Mouse (Mus musculus): Measurements from ENCODE around the gene Gimap9.
"Not testable (repeated sequence)": the region's sequence is repeated elsewhere in the genome, so short reads cannot be mapped to it uniquely, and the experiment has no call there.

Gimap9 gene

DNA sequence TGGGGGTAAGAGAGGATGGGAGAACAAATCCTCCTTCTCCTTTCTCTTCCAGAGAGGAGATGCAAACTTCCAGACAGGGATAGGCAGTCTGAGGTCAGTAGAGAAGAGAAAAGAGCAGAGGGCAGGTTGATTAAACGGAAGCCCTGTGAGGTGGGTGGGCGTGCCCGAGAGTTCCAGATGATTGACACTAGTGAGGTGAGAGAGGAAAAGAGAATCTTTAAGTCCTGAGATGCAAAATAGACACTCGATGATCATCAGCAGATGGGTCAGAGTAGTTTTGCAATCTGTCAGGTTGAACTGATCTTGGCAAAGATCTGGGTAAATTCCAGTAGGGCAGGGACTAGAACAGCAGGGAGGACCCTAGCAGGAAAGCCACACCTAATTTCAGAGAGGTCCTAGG is 11.2 kb upstream of the Gimap9 start:
- DNase-seq (ENCODE audit: low read depth, low spot score): no peak

DNA sequence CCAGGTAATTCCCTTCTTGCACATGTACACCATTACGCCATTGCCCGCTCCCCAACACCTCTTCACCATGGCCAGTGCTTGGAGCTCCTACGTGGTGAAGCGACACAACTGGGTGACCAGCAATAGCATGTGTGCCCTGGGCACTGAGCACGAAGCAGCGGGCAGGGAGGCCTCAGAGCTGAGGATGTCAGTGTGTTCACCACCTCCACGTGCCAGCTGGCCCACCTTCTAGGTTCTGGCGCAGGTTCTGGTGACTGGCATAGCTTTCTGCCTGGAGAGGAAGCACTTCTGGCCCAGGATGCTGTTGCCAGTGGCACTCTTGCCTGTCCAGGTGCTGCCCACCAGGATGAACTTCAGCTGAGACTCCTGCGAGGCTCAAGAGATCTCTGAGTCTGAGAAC is 10.5 kb upstream of the Gimap9 start:
- no peak for DNase-seq (ENCODE audit: low read depth, low spot score)

DNA sequence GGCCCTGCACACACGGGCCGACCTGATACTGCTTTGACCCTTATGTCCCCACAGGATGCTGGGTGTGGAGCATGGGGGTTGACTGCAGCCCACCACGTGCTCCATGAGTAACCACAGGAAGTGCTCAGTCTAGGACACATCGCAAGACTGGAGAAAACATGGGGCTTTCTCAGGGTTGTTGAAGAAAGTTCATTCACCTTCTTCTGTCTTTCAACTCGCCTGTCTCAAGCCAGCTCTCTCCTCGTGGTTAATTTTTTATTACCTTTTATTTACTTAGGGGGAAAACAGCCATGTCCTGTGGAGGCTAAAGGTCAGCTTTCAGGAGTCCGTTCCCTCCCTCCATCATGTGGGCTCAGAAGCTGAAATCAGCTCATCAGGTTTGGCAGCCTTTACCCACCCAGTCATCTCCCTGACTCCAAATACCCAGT is 9.8 kb upstream of the Gimap9 start:
- DNase-seq (ENCODE audit: low read depth, low spot score): no peak

DNA sequence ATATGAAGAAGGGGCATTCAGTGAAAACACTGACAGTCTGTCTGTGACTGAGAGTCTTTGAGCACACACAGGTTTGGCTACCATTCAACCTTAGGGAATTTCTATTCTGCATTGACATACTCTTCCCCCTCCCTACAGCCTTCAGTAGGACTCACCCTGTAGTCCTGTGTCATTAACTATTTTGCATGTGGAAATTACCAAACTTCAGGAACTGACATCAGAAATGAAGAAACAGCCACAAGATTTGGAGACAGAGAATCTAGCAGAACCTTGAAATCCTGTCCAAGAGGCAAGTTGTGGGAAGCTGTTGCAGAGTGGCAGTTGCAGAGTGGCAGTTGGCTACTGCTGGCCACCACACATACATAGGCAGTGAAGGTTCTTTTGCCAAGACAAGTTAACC is 7.9 kb upstream of the Gimap9 start:
- DNase-seq (ENCODE audit: low read depth, low spot score): no peak

DNA sequence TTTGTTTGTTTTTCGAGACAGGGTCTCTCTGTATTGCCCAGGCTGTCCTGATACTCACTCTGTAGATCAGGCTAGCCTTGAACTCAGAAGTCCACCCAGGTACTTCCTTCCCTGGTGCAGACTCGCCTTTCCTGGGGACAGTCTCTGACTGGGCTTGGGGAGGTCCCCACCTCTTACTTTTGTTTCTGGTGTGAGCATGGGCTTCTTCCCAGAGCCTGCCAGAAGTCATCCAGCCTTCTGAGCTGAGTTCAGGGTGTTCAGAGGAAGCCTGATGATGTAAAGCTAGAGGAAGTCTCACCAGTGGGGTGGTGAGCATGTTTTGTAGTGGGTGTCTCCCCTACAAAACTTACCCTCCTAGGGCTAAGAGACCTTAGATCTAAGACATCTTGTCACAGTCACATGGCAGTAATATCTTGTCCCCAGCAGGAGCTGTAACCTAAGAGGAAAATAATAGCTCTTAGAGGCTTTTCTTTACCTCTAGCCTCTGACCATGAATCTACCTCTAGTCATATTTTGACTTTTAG is 6.4 kb upstream of the Gimap9 start:
- DNase-seq (ENCODE audit: low read depth, low spot score): no peak

DNA sequence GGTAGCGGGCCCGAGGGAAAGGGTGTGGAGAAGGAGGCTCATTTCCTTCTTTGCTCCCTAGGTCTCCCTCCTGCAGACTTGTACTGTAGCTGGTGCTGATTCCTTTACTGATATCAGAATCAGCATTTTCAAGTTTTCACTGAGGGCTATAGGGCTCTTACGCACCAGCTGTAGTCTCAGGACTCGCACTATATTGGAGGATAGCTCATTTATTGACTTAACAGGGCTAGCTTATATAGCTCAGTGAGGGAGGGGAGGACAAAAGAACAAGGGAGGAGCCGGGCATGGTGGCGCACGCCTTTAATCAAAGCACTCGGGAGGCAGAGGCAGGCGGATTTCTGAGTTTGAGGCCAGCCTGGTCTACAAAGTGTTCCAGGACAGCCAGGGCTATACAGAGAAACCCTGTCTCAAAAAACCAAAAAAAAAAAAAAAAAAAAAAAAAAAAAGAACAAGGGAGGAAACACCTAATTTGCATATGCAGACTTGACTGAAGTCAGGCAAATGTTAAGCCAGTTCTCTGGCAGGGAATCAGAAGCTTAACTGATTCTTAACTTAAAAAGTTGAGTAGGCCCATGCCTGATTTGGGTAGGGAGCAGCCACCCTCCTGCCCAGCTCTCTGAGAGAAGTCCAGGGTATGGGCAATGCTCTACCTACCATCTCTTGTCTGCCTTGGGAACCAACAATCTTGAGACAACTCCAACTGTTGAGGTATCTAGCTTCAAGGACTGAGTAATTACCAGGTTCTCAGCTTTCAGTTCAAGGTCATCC is 1.5 kb upstream of the Gimap9 start:
- no peak for DNase-seq (ENCODE audit: low read depth, low spot score)

DNA sequence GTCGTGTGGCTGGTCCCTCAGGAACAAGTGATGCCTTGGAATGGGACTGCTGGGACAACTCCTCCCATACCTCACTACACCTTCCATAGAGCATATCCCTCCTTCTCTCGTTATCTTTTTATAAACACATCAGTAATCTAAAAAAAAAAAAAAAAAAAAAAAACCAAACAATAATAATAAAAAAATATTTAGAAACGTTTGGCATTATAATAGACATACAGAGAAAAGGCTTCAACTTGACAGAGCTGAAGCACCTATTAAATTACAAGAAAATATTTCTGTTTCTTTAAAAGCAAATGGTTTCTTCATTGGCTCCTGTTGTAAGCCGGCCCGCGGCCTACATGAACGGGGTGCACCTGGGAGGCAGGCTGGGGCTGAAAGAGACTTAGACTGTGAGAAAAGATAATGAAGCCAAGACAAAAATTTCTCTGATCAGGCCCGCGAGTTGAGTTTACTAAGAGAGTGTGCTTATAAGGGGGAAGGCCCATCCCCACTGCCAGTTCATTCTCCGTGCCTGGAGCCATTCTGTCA is 464 bp upstream of the Gimap9 start:
- DNase-seq (ENCODE audit: low read depth, low spot score): no peak

DNA sequence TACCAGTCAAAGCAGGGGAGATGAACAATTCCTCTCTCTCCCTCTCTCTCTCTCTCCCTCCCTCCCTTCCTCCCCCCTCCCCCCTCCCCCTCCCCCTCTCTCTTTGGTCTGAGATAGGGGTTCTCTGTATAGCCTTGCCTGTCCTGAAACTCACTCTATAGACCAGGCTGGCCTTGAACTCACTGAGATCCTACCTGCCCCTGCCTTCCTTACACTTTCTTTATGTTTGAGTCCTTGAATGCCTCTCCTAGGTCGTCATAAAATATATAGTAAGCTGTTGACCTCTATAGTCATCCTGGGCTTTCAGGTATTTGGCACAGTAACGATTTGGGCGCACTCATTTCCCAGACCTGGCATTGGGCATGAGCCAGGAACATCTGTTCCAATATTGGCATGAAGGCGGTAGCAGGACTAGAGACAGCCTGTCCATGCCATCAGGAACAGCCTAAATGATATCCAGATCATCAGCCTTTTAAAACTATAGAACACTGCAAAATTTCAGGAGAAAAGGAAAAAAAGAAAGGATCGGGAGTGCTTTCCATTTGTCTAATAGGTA is 1.0 kb downstream of the Gimap9 start:
- DNase-seq (ENCODE audit: low read depth, low spot score): no peak

DNA sequence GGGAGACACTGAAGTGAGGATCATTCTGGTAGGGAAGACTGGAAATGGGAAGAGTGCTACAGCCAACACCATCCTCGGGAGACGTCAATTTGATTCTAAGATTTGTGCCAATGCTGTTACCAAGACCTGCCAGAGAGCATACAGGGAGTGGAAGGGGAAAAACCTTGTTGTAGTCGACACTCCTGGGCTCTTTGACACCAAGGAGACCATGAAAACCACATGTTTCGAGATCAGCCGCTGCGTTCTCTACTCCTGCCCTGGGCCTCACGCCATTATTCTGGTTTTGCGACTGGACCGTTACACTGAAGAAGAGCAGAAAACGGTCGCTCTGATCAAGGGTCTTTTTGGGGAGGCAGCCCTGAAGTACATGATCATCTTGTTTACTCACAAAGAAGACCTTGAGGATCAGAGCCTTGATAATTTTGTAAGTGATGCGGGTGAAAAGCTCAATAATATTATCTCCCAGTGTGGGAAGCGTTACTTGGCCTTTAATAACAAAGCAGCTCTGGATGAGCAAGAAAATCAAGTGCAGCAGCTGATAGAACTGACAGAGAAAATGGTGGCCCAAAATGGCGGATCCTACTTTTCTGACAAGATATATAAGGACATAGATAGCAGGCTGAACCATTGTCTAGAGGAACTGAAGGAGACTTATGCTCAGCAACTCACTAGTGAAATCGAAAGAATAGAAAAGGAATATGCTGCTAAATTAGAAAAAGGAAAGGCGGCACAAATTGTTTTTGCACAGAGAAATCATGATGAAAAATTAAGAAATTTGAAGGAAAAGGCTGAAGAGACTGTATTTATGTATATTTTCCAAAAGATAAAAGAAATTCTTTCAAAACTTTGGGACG is 1.8 kb downstream of the Gimap9 start:
- DNase-seq (ENCODE audit: low read depth, low spot score): no peak

DNA sequence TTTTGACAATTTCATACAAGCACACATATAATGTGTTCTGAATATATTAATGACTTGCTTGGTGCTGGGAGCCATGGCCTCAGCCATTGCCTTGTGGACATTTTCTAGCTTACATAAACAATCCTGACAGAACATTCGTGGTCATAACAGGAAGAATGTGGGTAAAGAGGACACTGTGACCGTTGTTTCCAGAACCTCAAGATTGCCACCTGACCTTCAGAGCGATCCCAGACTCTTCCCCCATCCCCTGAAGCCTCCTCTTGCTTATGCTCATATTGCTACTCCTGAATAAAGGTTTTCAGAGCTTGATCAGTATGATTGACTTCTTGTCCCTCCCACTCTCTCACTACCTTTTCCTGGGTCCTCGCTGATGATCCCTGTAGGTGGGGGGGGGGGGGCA is 2.5 kb downstream of the Gimap9 start:
- no peak for DNase-seq (ENCODE audit: low read depth, low spot score)

DNA sequence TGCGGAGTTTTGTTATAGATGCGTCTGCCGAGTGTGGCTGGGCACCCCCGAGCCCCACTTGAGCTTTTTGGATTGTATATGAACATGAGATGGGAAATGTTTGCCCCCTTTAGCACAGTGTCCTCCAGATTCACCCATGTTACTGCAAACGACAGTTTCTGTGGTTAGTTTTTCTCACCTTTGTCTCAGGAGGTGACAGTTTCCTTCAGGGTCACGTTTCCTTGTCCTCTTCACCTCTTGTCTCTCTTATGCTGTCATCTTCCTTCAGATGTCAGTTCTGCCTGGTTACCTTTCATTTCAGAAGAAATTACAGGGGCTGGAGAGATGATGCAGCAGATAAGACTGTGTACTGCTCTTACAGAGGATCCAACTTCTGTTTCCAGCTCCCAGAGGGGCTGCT is 3.8 kb downstream of the Gimap9 start:
- no peak for DNase-seq (ENCODE audit: low read depth, low spot score)

DNA sequence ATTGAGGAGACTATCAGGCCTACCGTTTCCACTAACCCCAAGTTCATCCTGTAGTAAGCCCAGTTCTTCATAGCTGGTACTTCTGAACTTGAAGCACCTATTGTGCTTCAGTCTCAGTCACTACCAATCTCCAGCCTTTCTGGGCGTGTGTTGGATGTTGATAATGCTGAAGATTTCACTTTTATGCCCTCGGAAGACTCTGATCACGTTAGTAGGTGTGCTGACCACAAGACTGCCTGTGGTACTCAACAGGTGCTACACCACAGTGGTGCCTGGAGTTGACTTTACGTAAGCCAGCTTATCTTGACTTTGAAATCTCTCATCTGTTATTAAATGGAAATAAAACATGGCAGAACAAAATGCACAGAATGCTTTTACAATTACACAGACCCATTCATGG is 4.5 kb downstream of the Gimap9 start:
- no peak for DNase-seq (ENCODE audit: low read depth, low spot score)

DNA sequence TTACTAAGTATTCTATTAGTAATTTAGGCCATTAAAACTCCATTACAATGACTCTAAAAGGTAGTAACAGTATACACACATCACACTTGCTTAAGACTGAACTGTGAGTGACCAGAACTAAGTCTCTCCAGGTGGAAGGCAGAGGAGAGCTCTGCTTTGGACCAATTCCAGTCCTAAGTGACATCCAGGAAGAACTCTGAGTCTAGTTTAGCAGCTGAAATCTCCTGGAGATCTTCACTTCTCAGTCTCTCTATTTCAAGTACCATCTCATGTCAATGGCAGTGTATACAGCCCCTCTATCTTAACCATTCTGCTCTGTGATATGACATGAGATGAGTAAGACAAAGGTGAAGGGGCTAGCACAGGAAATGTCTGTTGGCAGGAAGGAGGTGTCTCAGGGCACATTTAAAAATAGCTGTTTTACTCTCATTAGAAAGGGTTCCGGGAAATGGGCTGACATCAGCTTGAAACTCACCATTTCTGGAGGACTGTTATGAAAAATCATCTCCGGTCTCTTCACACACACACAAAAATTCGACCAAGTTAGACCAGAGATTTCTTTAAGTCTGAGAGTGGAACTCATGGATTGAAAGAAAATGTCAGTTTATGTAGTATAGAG is 5.7 kb downstream of the Gimap9 start:
- no peak for DNase-seq (ENCODE audit: low read depth, low spot score)

DNA sequence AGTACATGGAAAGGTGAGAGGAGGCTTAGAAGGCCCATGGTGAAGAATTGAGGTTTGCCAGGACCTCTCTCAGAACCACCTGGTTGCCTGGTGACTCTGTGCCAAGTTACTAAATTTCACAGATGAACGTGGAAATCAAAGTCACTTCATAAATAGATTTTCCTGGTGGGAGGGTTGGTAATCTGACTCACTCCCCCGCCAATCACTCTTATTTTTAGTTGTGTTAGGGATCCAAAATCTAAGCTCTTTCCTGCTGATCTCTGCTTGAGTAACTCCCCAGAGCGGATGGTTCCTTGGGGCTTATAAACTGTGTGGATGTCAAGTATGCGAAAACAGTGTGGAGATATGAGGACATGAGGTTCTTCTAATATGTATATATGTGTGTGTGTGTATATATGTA is 6.3 kb downstream of the Gimap9 start:
- no peak for DNase-seq (ENCODE audit: low read depth, low spot score)

DNA sequence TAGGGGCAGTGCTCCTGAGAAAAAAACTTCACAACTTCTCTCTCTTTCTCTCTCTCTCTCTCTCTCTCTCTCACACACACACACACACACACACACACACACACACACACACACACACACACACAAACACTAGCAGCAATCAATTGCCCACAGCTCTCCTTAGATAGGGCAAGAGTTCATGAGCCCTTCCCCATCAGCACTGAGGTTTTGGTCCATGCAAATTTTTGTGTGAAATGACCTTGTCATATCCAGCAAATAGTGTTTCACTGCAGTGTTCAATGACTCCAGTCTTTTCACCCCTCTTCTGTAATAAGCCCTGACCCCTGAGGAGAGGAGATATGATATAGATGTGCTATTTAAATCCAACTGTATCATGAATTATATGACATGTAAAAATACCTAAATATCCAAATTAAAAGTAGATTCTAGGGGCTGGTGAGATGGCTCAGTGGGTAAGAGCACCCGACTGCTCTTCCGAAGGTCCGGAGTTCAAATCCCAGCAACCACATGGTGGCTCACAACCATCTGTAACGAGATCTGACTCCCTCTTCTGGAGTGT is 7.4 kb downstream of the Gimap9 start:
- DNase-seq (ENCODE audit: low read depth, low spot score): not testable (repeated sequence)

DNA sequence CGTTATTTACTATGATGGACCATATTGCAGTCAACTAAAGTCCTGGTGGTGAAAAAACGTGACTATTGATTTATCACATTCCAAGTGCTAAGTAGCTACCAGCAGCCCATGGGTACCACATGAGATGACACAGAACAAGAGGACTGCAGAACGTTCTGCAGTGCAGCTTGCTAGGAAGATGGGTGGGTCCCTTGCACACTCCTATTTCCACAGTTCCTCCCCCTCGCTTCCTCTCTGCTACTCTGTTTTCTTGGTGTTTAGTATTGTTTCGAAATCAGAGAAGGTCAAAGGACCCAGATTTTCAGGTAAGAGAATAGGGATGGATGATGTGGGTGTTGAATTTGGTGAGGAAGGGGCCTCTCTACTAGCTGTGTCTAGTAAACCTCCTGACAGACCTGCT is 8.4 kb downstream of the Gimap9 start, which contains the start of gene Gimap4:
Gene Gimap4 (plus strand): TSS at position 231 of the 400 bp plus-strand sequence.
- DNase-seq (ENCODE audit: low read depth, low spot score): no peak

DNA sequence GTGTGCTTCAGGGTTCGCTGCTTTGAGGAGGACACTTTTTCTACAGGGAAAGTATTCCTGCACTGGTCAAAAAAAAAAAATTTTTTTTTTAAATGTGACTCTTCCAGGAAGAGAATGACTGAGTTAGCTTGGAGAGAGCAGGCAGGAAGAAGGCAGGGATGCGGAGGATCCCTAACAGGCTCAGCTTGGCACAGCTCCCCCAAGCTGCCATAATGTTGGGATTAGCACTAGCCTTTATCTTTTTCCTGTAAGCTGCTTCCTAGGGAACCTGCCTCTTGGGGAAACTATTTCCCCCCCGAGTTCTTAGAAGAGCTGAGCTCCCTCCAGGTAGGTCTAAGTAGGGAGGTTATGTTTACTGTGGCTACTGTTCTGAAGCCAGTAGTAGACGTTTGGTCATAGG is 8.9 kb downstream of the Gimap9 start:
- no peak for DNase-seq (ENCODE audit: low read depth, low spot score)

DNA sequence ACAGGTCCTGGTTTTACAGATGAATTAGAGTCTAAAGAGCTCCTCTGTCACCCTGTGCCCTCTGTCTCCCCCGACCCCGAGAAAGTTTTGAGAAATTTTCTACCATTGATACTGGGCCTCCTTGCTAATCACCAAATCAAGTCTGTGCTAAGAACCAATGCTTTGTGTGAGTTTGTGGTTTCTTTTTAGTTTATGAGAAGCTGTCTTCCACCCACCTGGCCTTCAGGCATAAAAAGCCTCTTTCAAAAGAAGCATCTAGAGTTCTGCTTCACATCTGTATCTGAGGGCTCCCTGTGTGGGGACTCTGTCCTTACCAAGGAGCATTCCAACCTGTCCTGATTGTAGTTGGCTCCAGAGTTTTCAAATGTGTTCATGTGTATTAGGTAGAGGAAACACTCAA is 9.3 kb downstream of the Gimap9 start:
- no peak for DNase-seq (ENCODE audit: low read depth, low spot score)

DNA sequence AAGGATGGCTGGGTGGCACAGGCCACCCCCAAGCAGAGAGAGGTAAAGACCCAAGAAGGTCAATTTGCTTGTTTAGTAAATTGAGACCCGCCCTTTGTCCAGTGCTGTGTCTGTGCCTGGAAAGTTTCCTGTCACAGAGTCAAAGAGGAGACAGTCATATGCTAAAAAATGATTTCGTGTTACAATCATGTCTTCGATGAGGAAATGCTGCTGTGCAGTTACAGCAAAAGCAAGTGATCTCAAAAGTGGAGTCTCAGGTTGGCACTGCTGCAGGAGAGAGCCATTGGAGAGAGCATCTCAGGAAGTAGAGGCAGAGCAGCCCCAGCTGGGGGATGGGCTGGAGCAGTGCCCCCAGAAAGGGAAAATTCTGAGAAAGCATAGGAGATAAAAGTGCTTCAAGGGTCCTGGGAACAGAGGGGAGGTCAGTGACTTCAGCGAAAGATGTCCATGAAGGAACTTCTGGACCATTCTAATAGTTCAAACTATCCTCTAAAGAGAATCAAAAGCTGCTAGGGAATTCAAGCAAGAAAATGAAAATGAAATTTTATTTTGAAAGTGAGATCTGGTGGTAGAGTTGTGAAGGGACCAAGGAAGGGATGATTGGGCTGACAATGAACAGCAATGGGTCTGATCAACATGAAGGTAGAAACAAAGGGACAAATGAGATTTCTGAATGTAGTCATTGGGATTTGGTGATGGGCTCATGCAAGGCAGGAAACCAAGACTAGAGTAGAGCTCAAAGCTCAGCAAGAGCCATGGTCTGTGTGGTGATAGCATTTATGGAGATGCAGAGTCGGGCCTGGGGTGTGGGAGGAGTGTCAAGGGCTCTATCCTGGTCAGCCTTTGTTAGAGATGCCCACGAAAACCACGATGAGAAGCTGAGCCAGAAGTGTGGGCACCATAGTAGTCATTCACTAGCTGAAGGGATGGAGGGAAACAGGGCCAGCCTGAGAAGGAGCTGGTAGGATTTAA is 10.1 kb downstream of the Gimap9 start:
- DNase-seq (ENCODE audit: low read depth, low spot score): no peak

DNA sequence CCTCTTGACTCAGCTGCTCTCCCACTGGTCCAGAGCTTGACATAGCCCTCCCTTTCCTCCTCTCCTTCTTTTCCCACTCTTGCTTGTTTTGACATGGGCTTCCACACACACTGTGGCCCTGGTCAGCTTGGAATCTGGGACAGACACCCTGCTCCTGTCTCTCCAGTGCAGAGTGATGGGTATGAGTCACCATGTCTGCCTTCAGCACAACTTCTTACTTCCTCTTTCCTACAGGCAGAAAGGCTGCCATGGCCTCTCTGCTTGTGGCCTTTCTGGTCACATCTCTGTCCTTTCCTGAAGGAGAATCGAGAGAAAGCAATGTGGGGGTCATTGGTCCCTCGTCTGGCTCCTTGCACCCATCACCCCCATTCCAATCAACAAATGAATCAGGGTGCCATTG is 11.1 kb downstream of the Gimap9 start:
- no peak for DNase-seq (ENCODE audit: low read depth, low spot score)
